Mouse (Mus musculus): ENCODE data around the gene Kifc3. TPM values are rescaled to one million over a fixed set of nuclear protein-coding genes. Genes with fewer than 3 reads are reported as not detected.

The Kifc3 gene
- polyA plus RNA-seq, 1 experiment from 2014 or later = 19.4 TPM

DNA sequence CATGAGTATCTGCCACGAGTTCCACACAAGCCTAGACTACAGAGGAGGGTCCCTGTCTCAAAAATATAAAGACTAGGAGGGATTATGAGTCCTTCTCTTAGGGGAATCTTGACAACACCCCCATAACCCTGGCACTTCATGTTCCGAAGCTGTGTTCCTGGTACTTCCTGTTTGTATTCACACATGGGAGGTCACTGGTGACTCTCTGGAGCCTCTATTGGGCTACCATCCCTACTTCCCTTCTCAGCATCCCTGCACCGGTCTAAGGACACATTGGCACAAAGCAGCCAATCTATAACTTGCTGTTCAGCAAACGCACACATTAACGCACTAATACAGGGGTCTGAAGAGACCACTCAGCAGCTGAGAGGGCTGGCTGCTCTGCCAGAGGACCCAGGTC is 70.6 kb downstream of the Kifc3 start:
- H3K4me2 ChIP-seq (ENCODE audit: low read length) = no peak overlapping the region
- H3K36me3 ChIP-seq (ENCODE audit: control insufficient read depth, insufficient read depth, low read length) = peaks cover 7% of the 10 kb centered on the region
- H3K27me3 ChIP-seq (ENCODE audit: control insufficient read depth, insufficient read depth, low read length) = peaks cover 7% of the 10 kb centered on the region; the same call in 1 of the 2 replicates
- H3K4me3 ChIP-seq (replicated peaks; ENCODE audit: low read depth, low read length) = no peak overlapping the region
- ATAC-seq (ENCODE audit: low FRiP score, low TSS enrichment) (no peak), DNase-seq (no peak)
- no peaks in the 10 kb centered on the region for H3K9me3 ChIP-seq (ENCODE audit: control insufficient read depth, low read length)
- peaks cover under 1% of the 10 kb centered on the region; the same call in 1 of the 2 replicates for H3K4me1 ChIP-seq (ENCODE audit: control insufficient read depth, insufficient read depth, low read length)
- WGBS = 92% methylated on average over 5 of the region's 5 CpGs
- no peak overlapping the region for H3K27ac ChIP-seq (replicated peaks; ENCODE audit: low read depth, low read length)
- no peak overlapping the region for H3K9ac ChIP-seq (replicated peaks; ENCODE audit: low read length)

GRCm38 (mm10) chr8:95130966-95131537 is 71.6 kb downstream of the Kifc3 start:
- no peak for DNase-seq
- H3K9ac ChIP-seq (replicated peaks; ENCODE audit: low read length) = no peak overlapping the region
- 67% methylated on average over 15 of the region's 15 CpGs for WGBS
- H3K4me2 ChIP-seq (ENCODE audit: low read length) = no peak overlapping the region
- H3K4me3 ChIP-seq (replicated peaks; ENCODE audit: low read depth, low read length) = no peak overlapping the region
- peaks cover 7% of the 10 kb centered on the region for H3K36me3 ChIP-seq (ENCODE audit: control insufficient read depth, insufficient read depth, low read length)
- no peak overlapping the region for H3K27ac ChIP-seq (replicated peaks; ENCODE audit: low read depth, low read length)
- H3K27me3 ChIP-seq (ENCODE audit: control insufficient read depth, insufficient read depth, low read length) = no peaks in the 10 kb centered on the region
- ATAC-seq (ENCODE audit: low FRiP score, low TSS enrichment) = no peak
- no peaks in the 10 kb centered on the region for H3K9me3 ChIP-seq (ENCODE audit: control insufficient read depth, low read length)
- no peaks in the 10 kb centered on the region for H3K4me1 ChIP-seq (ENCODE audit: control insufficient read depth, insufficient read depth, low read length)

GRCm38 (mm10) chr8:95128750-95129260 is 73.8 kb downstream of the Kifc3 start:
- WGBS = 92% methylated on average over 11 of the region's 11 CpGs
- ATAC-seq (ENCODE audit: low FRiP score, low TSS enrichment) (no peak), DNase-seq (no peak)
- H3K27ac ChIP-seq (replicated peaks; ENCODE audit: low read depth, low read length) = no peak overlapping the region
- H3K4me3 ChIP-seq (replicated peaks; ENCODE audit: low read depth, low read length) = no peak overlapping the region
- H3K9ac ChIP-seq (replicated peaks; ENCODE audit: low read length) = no peak overlapping the region
- no peak overlapping the region for H3K4me2 ChIP-seq (ENCODE audit: low read length)
- no peaks in the 10 kb centered on the region for H3K9me3 ChIP-seq (ENCODE audit: control insufficient read depth, low read length)
- H3K36me3 ChIP-seq (ENCODE audit: control insufficient read depth, insufficient read depth, low read length) = peaks cover 7% of the 10 kb centered on the region
- no peaks in the 10 kb centered on the region for H3K27me3 ChIP-seq (ENCODE audit: control insufficient read depth, insufficient read depth, low read length)
- H3K4me1 ChIP-seq (ENCODE audit: control insufficient read depth, insufficient read depth, low read length) = no peaks in the 10 kb centered on the region

DNA sequence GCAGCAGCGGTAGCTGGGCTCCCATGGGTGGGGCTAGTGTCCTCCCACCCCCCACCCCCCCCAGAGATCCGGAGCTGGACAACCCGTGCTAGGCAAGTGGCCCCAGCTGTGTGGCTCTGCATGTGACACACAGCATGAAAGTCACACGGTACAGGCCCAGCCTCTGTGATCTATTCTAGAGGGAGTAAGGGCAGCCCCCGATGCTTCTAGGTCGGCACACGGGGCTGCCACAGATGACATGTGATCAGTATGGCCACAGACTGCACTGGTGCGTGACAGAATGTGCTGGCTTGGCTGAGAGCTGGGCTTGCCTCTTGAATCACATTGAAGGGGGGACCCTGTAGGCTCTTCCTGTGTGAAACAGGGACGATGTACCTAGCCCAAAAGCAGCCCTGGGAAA is 75.0 kb downstream of the Kifc3 start:
- no peak overlapping the region for H3K4me3 ChIP-seq (replicated peaks; ENCODE audit: low read depth, low read length)
- H3K27me3 ChIP-seq (ENCODE audit: control insufficient read depth, insufficient read depth, low read length) = no peaks in the 10 kb centered on the region
- H3K36me3 ChIP-seq (ENCODE audit: control insufficient read depth, insufficient read depth, low read length) = peaks cover 3% of the 10 kb centered on the region; the same call in 1 of the 2 replicates
- H3K9ac ChIP-seq (replicated peaks; ENCODE audit: low read length) = no peak overlapping the region
- H3K27ac ChIP-seq (replicated peaks; ENCODE audit: low read depth, low read length) = no peak overlapping the region
- WGBS = 57% methylated on average over 9 of the region's 9 CpGs
- DNase-seq (no peak), ATAC-seq (ENCODE audit: low FRiP score, low TSS enrichment) (no peak)
- no peaks in the 10 kb centered on the region for H3K4me1 ChIP-seq (ENCODE audit: control insufficient read depth, insufficient read depth, low read length)
- no peaks in the 10 kb centered on the region for H3K9me3 ChIP-seq (ENCODE audit: control insufficient read depth, low read length)
- no peak overlapping the region for H3K4me2 ChIP-seq (ENCODE audit: low read length)

GRCm38 (mm10) chr8:95126497-95126896 is 76.1 kb downstream of the Kifc3 start:
- Histone ChIP-seq H3K4me1 (ENCODE audit: control insufficient read depth, insufficient read depth, low read length) (no peaks in the 10 kb centered on the region), H3K4me2 (ENCODE audit: low read length) (no peak overlapping the region), H3K27ac (replicated peaks; ENCODE audit: low read depth, low read length) (no peak overlapping the region), H3K27me3 (ENCODE audit: control insufficient read depth, insufficient read depth, low read length) (no peaks in the 10 kb centered on the region), H3K9ac (replicated peaks; ENCODE audit: low read length) (no peak overlapping the region), H3K36me3 (ENCODE audit: control insufficient read depth, insufficient read depth, low read length) (peaks cover 3% of the 10 kb centered on the region; the same call in 1 of the 2 replicates), H3K9me3 (ENCODE audit: control insufficient read depth, low read length) (no peaks in the 10 kb centered on the region), H3K4me3 (replicated peaks; ENCODE audit: low read depth, low read length) (no peak overlapping the region)
- 88% methylated on average over 11 of the region's 11 CpGs for WGBS
- no peak for ATAC-seq (ENCODE audit: low FRiP score, low TSS enrichment)
- DNase-seq = no peak

DNA sequence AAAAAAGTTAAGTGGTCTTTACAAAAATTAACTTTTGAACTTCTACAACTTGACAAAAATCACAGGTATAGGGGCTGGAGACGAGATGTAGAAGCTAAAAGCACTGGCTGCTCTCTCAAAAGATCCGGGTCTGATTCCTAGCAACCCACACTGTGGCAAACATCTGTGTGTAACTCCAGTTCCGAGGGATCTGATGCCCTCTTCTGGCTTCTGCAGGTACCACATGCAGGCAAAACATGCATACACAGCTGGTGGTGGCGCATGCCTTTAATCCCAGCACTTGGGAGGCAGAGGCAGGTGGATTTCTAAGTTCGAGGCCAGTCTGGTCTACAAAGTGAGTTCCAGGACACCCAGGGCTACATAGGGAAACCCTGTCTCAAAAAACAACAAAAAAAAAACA is 79.2 kb downstream of the Kifc3 start:
- WGBS = 88% methylated on average over 5 of the region's 5 CpGs
- H3K9ac ChIP-seq (replicated peaks; ENCODE audit: low read length) = no peak overlapping the region
- H3K27ac ChIP-seq (replicated peaks; ENCODE audit: low read depth, low read length) = no peak overlapping the region
- H3K4me1 ChIP-seq (ENCODE audit: control insufficient read depth, insufficient read depth, low read length) = no peaks in the 10 kb centered on the region
- H3K27me3 ChIP-seq (ENCODE audit: control insufficient read depth, insufficient read depth, low read length) = no peaks in the 10 kb centered on the region
- DNase-seq = no peak
- H3K9me3 ChIP-seq (ENCODE audit: control insufficient read depth, low read length) = no peaks in the 10 kb centered on the region
- H3K4me2 ChIP-seq (ENCODE audit: low read length) = no peak overlapping the region
- peaks cover 3% of the 10 kb centered on the region; the same call in 1 of the 2 replicates for H3K36me3 ChIP-seq (ENCODE audit: control insufficient read depth, insufficient read depth, low read length)
- no peak overlapping the region for H3K4me3 ChIP-seq (replicated peaks; ENCODE audit: low read depth, low read length)
- ATAC-seq (ENCODE audit: low FRiP score, low TSS enrichment) = no peak

DNA sequence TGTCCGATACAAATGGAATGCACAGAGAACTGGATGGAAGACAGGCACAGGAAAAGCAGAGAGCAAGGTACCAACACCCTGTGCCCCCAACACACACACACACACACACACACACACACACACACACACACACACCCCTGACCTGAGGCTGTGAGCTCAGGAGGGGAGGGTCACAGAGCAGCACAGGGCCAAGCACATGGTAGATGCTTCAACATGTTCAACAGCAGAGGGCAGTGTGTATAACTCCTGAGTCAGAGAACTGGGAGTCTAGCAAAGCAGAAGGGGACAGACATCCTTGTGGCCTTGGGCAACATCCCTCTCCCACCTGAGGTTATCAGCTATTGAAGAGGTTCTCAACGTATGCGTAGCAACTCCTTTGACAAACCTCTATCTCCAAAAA is 88.9 kb downstream of the Kifc3 start:
- 67% methylated on average over 3 of the region's 3 CpGs for WGBS
- H3K4me3 ChIP-seq (replicated peaks; ENCODE audit: low read depth, low read length) = no peak overlapping the region
- peak; percentile 48; the same call in 1 of the 2 replicates for ATAC-seq (ENCODE audit: low FRiP score, low TSS enrichment)
- 0 out of 2 replicates have a peak, but pooled peaks cover 7% of the 10 kb centered on the region for H3K36me3 ChIP-seq (ENCODE audit: control insufficient read depth, insufficient read depth, low read length)
- H3K4me1 ChIP-seq (ENCODE audit: control insufficient read depth, insufficient read depth, low read length) = no peaks in the 10 kb centered on the region
- no peaks in the 10 kb centered on the region for H3K9me3 ChIP-seq (ENCODE audit: control insufficient read depth, low read length)
- no peak overlapping the region for H3K27ac ChIP-seq (replicated peaks; ENCODE audit: low read depth, low read length)
- no peak overlapping the region for H3K4me2 ChIP-seq (ENCODE audit: low read length)
- peak; percentile 85 for DNase-seq
- H3K27me3 ChIP-seq (ENCODE audit: control insufficient read depth, insufficient read depth, low read length) = no peaks in the 10 kb centered on the region
- no peak overlapping the region for H3K9ac ChIP-seq (replicated peaks; ENCODE audit: low read length)

- Histone ChIP-seq H3K4me2 (ENCODE audit: low read length) (no peak overlapping the region), H3K4me3 (replicated peaks; ENCODE audit: low read depth, low read length) (no peak overlapping the region), H3K36me3 (ENCODE audit: control insufficient read depth, insufficient read depth, low read length) (0 out of 2 replicates have a peak, but pooled peaks cover 10% of the 10 kb centered on the region), H3K9ac (replicated peaks; ENCODE audit: low read length) (no peak overlapping the region), H3K27ac (replicated peaks; ENCODE audit: low read depth, low read length) (no peak overlapping the region), H3K27me3 (ENCODE audit: control insufficient read depth, insufficient read depth, low read length) (no peaks in the 10 kb centered on the region), H3K9me3 (ENCODE audit: control insufficient read depth, low read length) (no peaks in the 10 kb centered on the region), H3K4me1 (ENCODE audit: control insufficient read depth, insufficient read depth, low read length) (no peaks in the 10 kb centered on the region)
- 76% methylated on average over 4 of the region's 4 CpGs for WGBS
- ATAC-seq (ENCODE audit: low FRiP score, low TSS enrichment) (no peak), DNase-seq (no peak)
Measured at GRCm38 (mm10) chr8:95113108-95113507, 89.5 kb downstream of the Kifc3 start.

DNA sequence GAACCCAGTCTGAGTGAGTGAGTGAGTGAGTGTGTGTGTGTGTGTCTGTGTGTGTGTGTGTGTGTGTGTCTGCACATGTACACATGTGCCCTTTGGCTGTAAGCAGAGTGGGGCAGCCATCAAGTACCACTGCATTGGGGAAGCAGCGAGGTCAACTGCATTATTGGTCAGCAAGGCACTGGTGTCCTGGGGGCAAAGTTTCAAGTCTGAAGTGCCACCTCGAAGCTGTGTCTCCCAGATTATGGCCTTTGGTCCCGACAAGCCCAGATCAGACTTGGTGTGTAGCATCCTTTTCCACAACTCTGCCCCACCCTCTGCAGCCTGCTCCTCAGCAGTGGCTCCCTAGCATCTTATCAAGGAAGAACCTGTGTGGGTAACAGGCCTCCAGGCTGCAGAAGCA is 90.0 kb downstream of the Kifc3 start:
- Histone ChIP-seq H3K4me1 (ENCODE audit: control insufficient read depth, insufficient read depth, low read length) (no peaks in the 10 kb centered on the region), H3K9me3 (ENCODE audit: control insufficient read depth, low read length) (no peaks in the 10 kb centered on the region), H3K27ac (replicated peaks; ENCODE audit: low read depth, low read length) (no peak overlapping the region), H3K4me2 (ENCODE audit: low read length) (no peak overlapping the region), H3K4me3 (replicated peaks; ENCODE audit: low read depth, low read length) (no peak overlapping the region), H3K9ac (replicated peaks; ENCODE audit: low read length) (no peak overlapping the region), H3K27me3 (ENCODE audit: control insufficient read depth, insufficient read depth, low read length) (no peaks in the 10 kb centered on the region), H3K36me3 (ENCODE audit: control insufficient read depth, insufficient read depth, low read length) (peaks cover 16% of the 10 kb centered on the region; the same call in 1 of the 2 replicates)
- WGBS = 95% methylated on average over 3 of the region's 3 CpGs
- DNase-seq (no peak), ATAC-seq (ENCODE audit: low FRiP score, low TSS enrichment) (no peak)
